Mouse (Mus musculus) erythroblast, adult 5-6 weeks (primary cell): Measurements from ENCODE around the gene Myh11. TPM values are rescaled to one million over a fixed set of nuclear protein-coding genes. Genes with fewer than 3 reads are reported as not detected.

ENCODE experiments used
- ATAC-seq: replicated peaks from 2 replicates; pipeline ENCODE4 v1.8.0; 2016; ENCODE audit warnings: moderate number of reproducible peaks, mild to moderate bottlenecking, moderate TSS enrichment, inconsistent platforms; ENCODE audit not compliant: poor library complexity, low FRiP score, severe bottlenecking
- total RNA-seq, 2 experiments: library from RNA; stranded (forward) in 1 of 2; stranded (reverse) in 1 of 2; fragments of 150-400 nt in 1 of 2; fragments of 200-764, 138-1000 nt in 1 of 2; gene quantifications; 2 replicates each; pipeline versions ENCODE4 v1.2.3 to v1.2.4; 2015 to 2017; ENCODE audit warnings: low replicate concordance in 2 of 2

The Myh11 gene
- not detected in 2 replicates for total RNA-seq (2015; ENCODE audit: low replicate concordance)
- total RNA-seq (2017; ENCODE audit: low replicate concordance): not detected in 2 replicates

- ATAC-seq: peak; percentile 73
These were observed at the start of gene Myh11 for GRCm38 (mm10) chr16:14291223-14291622. Gene Myh11 (minus strand): TSS chr16:14291372.

GRCm38 (mm10) chr16:14328156-14328555, 37.0 kb upstream of the Myh11 start:
- no peak for ATAC-seq

GRCm38 (mm10) chr16:14320494-14320893, 29.3 kb upstream of the Myh11 start:
- ATAC-seq: no peak

GRCm38 (mm10) chr16:14319681-14320080, 28.5 kb upstream of the Myh11 start:
- no peak for ATAC-seq

GRCm38 (mm10) chr16:14316884-14317876, 26.0 kb upstream of the Myh11 start, which contains the start of gene Fopnl:
Gene Fopnl (minus strand): TSS chr16:14317405.
- peak; percentile 99 for ATAC-seq

GRCm38 (mm10) chr16:14312914-14313313, 21.7 kb upstream of the Myh11 start:
- no peak for ATAC-seq

GRCm38 (mm10) chr16:14311371-14311770, 20.2 kb upstream of the Myh11 start:
- ATAC-seq: 0 out of 2 replicates have a peak, but pooled peaks have one; percentile 23

- ATAC-seq: no peak
These were observed 18.7 kb upstream of the Myh11 start for GRCm38 (mm10) chr16:14309833-14310232.

GRCm38 (mm10) chr16:14308245-14309073, 17.3 kb upstream of the Myh11 start:
- ATAC-seq: peak; percentile 89

- peak; percentile 72 for ATAC-seq
These were observed 16.2 kb upstream of the Myh11 start for GRCm38 (mm10) chr16:14307373-14307772.

GRCm38 (mm10) chr16:14306451-14306850, 15.3 kb upstream of the Myh11 start:
- ATAC-seq: no peak

- ATAC-seq: no peak
These were observed 13.6 kb upstream of the Myh11 start for GRCm38 (mm10) chr16:14304791-14305190.

GRCm38 (mm10) chr16:14303676-14304075, 12.5 kb upstream of the Myh11 start:
- no peak for ATAC-seq

- no peak for ATAC-seq
These were observed 12.0 kb upstream of the Myh11 start for GRCm38 (mm10) chr16:14303148-14303547.

GRCm38 (mm10) chr16:14298461-14298860, 7.3 kb upstream of the Myh11 start:
- ATAC-seq: no peak

GRCm38 (mm10) chr16:14297746-14298145, 6.6 kb upstream of the Myh11 start:
- ATAC-seq: no peak

- no peak for ATAC-seq
These were observed 6.0 kb upstream of the Myh11 start for GRCm38 (mm10) chr16:14297137-14297536.

GRCm38 (mm10) chr16:14296544-14297124, 5.5 kb upstream of the Myh11 start:
- no peak for ATAC-seq

- no peak for ATAC-seq
These were observed 4.1 kb upstream of the Myh11 start for GRCm38 (mm10) chr16:14295291-14295690.
